Mouse (Mus musculus) MEL (cell line): ENCODE results near the gene Lsamp.

Experiments
- CTCF ChIP-seq, 3 experiments: IDR thresholded peaks in 2 of 3; conservative IDR thresholded peaks in 1 of 3; 2 replicates each; pipeline ENCODE4 v1.5.1; 2011 to 2012; ENCODE audit warnings: low read length in 3 of 3, low read depth in 2 of 3, mild to moderate bottlenecking in 2 of 3, improper control_type of control experiment in 1 of 3, inconsistent platforms in 1 of 3, mixed read lengths in 1 of 3, moderate library complexity in 1 of 3; ENCODE audit not compliant: control insufficient read depth in 1 of 3, insufficient read depth in 1 of 3, poor library complexity in 1 of 3, severe bottlenecking in 1 of 3
- USF1 ChIP-seq: IDR thresholded peaks from 2 replicates; pipeline ENCODE4 v1.6.1; 2014; ENCODE audit warnings: low read depth, mild to moderate bottlenecking, inconsistent platforms, low read length, improper control_type of control experiment, moderate library complexity
- ZNF384 ChIP-seq: IDR thresholded peaks from 2 replicates; pipeline ENCODE4 v1.6.1; 2012; ENCODE audit warnings: low read depth, mild to moderate bottlenecking, inconsistent platforms, low read length, improper control_type of control experiment

DNA sequence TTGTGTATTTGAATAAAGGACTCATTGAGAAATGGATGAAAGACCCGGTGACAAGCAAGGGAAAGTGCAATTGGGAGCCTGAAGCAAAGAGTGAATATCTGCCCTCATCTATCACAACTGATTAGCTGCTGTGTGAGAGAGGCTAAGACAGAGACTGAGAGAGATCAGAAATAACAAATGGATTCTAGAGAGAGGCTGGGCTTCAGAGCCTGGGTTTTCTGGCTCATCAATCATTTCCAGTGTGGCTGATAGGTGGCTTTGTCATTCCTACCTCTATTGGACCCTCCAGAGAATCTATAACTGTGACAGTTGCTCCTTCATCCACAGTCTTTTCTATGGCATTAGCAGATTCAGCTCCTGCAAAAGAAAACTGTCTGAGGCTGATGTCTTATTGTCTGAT is 198.8 kb downstream of the Lsamp start:
- TF ChIP-seq ZNF384 (no peak), USF1 (no peak), CTCF (IDR thresholded peaks at IDR 0.05 in 2 of 3, conservative IDR thresholded peaks at IDR 0.05 in 1 of 3; ENCODE audit: control insufficient read depth in 1 of 3, insufficient read depth in 1 of 3, low read depth in 2 of 3, low read length in 3 of 3, poor library complexity in 1 of 3, severe bottlenecking in 1 of 3) (no peak)
